Mouse (Mus musculus): ENCODE data around the gene Zfp526.

Gene Zfp526

DNA sequence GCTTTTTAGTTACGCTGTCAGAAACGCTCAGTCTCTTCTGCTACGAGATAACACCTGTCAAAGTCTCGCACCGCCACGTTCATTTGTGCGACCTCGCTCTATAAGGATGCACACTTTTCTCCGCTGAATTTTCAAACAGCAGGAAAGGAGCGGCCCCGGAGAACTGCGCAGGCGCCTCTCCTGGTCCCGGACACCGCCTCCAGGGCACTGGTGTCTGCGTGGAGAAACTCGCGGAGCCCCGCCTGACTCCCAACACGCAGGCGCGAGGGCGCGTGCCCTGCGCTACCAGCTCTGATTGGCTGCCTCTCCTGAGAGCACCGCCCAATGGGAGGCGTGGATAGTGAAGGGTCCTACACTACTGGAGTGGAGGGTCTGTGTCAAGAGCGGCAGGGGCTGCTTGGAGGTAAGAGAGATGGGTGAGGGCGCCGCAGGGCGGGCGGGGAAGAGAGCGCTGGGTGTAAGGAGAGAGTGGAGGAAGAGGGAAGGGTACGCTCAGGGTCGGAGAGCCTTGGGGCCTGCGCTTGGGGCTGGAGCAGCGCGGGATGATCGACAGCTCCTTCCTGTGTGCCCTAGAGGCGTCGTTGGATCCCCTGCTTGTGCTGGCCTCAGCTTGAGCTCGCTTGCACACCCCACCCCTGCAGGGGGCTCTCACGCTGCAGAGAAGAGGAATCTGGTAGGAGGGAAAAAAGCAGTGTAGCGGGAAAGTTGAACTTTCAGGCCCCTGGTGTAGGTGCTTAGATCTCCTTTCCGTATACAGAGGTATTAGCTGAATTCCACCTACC is at the start of gene Zfp526:
Gene Zfp526 (plus strand): TSS at position 324 of the 782 bp plus-strand sequence.
- DNase-seq (ENCODE audit: low spot score), result peak; percentile 94

DNA sequence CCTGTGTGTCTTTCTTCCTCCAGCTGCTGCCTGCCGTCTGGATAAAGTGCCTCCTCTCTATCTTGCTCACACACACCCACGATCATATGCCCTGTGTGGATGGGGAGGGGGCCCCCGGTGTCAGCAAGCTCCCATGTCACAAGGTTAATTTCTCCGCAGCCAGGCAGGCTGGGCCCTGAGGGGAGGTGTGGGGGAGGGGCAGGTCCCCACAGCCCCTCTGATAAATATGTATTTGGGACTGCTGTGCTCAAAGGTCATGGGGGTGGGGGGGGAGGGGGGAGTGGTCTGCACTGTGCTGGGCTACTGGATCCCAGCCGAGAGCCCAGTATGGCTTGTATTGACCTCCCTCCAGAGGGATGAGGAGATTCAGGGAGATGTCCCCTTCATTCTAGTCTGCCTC is 48.6 kb upstream of the Zfp526 start:
- DNase-seq (ENCODE audit: low spot score), result no peak

DNA sequence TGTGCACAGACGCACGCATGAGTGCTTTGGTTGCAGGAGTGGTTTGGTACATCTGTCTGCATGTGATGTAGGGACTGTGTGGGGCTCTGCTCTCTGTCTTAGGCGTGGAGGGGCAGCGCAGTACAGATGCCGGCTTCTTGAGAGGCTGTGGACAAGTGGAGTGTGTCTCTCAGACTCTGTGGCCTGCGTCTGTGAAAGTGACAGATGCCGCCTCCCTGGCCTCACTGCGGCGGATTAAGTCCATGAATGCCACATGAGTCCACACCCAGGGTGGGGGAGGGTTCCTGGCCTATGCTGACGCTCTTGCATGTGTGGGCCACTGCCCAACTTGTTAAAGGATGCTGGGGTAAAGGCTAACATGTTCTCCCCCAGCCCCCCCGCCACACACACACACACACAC is 46.9 kb upstream of the Zfp526 start:
- no peak for DNase-seq (ENCODE audit: low spot score)

DNA sequence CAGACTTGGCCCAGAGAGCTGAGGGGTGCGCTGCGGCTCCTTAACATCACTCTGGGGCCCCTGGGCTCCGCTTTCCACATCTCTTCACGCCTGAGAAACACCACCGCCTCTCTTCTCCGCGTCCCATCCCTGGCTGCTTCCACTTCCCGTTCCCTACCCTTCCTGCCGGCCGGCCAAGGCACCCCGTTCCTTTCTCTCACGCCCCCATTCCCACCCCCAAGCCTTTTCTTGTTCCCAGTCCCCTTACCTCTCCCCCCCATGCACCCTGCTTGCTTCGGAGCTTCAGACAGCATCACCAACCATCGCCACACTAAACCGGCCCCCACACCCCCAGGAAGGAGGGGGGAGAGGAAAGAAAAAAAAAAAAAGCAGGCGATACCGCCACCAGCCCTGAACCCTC is 42.9 kb upstream of the Zfp526 start:
- DNase-seq (ENCODE audit: low spot score), result no peak

DNA sequence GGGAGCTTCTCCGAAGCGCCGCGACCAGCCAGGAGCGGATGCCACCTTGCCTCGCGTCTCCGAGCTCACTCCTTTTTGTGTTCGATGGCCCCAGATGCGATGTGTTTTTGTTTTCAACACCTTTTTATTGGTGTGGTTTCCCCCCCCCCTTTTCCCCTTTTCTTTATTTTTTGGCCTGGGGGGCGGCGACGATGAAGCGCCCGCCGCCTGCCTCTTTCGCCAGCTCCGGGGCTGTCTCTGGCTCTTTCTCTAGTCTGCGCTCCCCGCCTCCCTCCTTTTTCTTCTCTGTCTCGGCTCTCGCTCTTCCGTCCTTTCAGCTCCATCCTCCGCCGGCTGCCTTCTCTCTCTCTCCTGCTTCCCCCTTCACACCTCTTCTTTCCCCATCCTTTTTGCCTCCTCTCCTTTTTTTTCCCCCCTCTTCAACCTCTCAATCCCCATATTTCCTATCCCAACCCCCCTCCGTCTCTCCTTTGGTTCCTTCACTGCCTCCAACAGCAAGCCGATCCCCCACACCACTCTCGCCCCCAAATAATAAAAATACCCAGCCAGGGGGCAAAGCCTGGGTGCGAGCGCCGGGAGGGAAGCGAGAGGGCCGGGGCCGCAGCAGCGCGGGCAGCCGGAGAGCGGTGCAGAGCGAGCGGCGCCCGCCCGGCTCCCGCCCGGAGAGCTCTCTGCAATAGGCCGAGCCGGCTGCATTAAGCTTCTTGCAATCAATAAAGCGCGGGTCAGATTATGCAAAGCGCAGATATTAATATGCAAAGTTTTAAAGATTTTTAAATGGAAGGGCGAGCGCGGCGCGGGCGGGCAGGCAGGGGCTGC is 42.2 kb upstream of the Zfp526 start:
- no peak for DNase-seq (ENCODE audit: low spot score)

DNA sequence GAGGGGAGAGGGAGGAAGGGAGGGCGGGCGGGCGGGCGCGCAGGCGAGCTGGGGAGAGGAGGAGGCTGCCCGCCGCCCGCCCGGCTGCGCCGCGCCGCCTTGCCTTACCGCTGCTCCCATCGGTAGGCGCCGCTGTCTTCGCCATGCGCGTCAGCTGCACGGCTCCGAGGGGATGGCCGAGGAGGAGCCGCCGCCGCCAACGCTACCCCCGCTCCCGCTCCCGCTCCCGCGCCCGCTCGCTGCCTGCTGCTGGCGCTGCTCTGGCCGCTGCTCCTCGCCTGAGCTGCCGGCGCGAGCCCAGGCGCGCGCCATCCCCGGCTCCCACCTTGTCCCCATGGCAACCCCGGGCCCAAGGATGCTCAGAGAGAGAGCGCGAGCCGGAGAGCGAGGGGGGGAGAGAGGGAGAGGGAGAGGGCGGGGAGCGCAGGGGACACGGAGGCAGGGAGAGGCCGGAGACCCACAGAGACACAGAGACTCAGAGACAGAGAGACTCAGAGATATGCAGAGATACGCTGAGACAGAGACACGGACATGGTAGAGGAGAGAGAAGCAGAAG is 41.5 kb upstream of the Zfp526 start, which contains the start of gene Pou2f2:
Gene Pou2f2 (minus strand): TSS at position 121 of the 556 bp plus-strand sequence.
- DNase-seq (ENCODE audit: low spot score), result no peak

DNA sequence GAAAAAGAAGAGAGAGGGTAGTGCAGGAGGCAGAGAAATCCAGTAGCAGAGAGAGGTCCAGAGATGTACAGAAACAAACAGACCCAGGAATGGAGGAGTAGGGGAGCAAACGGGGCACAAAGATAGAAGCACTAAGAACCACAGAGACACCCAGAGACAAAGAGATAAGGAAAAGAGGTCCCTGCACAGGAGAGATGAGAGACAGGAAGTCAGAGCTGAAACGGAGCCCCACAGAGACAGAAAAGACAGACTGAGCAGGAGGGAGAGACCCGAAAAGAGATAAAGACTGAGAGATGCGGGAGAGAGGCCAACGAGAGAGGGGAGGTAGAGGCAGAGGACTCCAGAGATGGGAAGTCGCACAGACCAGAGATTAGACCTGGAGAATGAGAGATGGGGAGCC is 40.7 kb upstream of the Zfp526 start:
- DNase-seq (ENCODE audit: low spot score), result no peak

DNA sequence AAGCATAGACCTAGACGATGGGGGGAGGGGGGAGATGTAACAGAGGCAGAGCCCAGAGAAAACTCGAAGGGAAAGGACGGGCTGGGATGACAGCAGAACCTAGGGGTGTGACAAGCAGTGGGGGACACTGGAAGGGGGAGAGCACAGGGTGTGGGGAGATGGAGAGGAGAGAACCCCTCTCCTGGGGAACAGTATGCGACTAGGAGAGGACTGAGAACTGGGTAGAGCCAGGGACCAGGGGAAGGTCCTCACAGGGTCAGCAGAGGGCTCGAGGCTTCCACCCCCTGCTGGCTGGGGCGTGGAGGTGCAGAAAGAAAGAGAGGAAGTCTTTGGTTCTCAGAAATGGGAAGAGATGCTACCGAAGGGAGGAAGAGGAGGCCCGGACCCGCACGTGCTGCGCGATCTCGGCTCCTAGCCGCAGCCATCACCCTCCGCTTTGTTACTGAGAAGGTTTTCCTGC is 39.9 kb upstream of the Zfp526 start:
- DNase-seq (ENCODE audit: low spot score), result no peak

DNA sequence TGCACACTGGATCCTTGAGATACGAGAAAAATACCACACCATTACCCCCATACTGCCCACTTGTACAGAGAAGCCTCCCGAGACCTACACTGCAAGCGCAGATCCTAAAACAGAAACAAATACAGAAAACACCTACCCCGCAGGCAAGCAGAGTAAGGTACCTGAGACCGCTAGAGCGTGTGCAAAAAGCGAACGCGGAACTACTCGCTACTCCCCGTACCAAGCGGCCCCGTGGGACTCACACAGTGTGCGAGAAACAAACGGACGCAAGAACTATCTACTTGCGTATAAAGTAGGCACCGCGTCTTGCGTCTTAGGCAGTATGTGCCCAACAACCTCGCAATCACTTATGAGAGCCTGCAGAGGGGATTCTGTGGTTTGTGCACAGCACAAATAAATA is 39.4 kb upstream of the Zfp526 start:
- DNase-seq (ENCODE audit: low spot score), result no peak

DNA sequence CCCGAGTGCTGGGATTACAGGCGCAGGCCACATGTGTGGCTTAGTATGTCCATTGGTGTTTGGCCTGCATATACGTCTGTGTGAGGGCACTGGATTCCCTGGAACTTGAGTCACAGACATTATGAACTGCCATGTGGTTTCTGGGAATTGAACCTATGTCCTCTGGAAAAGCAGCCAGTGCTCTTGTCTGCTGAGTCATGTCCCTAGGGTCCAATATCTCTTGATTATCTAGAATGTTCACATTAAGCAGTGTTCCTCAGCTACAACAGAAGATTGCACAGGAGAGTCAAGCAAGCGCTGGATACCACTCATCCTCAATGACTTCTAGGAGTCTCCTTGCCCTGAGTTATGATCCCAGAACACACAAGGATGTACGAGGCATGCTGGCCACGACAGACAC is 37.1 kb upstream of the Zfp526 start:
- no peak for DNase-seq (ENCODE audit: low spot score)

DNA sequence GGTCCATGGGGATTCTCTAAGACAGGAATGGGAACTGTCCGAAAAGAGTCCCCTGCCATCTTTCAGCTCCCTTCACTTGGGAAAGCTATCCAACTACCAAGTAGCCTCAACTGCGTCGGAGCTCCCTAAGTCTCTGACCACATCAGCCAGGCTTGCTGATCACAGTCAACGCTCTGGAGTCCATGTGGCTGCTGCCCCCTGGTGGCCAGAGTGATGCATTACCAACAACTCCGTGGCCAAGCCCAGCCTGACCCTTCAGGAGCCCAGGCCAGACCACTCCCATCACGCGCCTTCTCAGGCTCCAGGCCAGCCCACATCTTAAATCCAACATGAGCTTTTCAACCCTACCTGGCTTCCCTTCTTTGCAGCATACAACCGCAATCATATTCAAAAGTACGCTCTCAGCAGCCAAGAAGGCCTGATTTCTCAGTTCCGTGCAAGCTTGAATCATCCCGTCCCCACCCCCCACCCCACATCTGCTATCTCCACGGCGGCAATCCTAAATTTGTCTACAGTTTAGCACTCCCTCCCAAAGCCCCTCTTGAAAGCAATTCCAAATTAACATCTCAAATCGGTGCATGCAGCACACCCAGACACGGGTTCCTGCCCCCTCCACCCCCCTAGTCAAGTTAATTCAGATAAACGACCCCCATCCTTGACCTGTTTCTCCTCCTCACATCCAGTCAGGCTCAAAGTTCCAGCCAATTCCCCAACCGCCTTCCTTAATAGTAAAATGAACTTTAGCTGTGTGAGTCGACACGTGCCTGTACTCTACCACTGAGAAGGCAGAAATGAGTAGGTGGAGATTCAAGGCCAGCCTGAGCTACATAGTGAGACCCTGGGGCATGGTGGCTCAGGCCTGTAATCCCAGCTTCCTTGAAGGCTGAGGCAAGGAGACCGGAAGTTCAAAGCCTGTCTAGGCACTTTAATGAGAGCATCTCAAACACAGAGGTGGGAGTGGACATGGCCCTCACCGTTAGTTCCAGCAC is 33.3 kb upstream of the Zfp526 start:
- peak; percentile 77 for DNase-seq (ENCODE audit: low spot score)

DNA sequence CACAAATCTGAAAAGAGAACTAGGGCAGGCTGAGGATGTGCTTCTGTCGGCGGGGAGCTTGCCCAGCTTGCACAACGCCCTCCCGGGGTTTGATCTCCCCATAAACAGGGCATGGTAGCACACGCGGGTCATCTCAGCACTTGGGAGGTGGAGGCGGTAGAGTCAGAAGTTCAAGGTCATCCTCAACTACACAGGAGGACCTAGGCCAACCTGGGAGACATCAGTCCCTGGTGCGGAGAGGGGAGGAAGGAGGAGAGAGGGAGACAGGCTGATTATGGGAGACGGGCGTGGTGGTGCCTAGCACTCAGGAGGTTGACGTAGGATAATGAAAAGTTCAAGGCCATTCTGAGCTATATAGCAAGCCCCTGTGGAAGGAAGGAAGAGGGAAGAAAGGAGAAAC is 30.4 kb upstream of the Zfp526 start:
- no peak for DNase-seq (ENCODE audit: low spot score)

DNA sequence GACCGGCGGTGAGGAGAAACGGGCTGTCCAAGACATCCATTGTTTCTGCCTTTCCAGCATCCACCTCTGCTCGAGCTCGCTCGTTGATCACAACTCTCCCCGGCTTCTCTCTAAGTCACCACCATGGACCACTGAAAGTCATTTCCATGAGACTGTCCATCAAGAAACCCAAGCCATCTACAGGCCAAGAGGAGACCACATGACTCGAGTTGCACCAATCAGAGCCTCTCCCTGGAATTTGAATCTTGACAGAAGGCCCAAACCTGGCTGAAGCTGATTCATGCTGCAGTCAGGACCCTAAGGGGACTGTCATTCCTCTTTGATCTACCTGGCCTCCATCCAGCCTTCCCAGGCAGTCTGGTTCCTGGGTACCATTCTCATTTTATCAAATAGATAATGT is 29.1 kb upstream of the Zfp526 start:
- no peak for DNase-seq (ENCODE audit: low spot score)

DNA sequence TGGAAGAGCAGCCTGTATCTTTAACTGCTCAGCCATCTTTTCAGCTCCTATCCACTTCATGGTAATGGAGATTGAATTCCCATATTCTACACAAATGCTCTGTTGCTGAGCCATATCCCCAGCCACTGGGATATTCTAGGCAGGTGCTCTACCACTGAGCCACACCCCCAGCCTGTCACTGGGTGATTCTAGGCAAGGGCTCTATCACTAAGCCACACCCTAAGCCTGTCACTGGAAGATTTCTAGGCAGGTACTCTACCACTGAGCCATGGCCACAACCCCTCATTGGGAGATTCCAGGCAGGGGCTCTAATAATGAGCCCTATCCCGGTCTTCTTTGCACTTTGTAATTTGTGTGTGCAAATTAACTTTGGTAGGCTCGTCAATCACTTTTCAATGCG is 26.1 kb upstream of the Zfp526 start:
- no peak for DNase-seq (ENCODE audit: low spot score)

DNA sequence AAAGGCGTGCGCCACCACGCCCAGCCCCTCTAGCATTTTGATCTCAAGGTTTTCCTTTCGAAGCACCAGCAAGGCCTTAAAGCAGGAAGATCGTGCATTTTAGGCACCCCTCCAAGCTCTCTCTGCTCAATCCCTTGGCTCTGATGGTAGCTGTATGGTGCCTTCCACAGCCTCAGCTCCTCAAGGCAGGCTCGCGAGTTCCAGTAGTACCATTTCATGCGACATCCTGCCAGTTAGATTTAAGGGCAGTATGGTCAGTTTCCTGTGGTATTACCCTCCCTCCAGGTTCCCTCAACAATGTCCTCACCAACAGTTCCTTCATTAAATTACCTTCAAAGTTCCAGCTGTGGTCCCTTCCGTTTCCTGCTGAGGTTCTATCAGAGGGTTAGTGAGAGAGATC is 25.1 kb upstream of the Zfp526 start:
- no peak for DNase-seq (ENCODE audit: low spot score)

DNA sequence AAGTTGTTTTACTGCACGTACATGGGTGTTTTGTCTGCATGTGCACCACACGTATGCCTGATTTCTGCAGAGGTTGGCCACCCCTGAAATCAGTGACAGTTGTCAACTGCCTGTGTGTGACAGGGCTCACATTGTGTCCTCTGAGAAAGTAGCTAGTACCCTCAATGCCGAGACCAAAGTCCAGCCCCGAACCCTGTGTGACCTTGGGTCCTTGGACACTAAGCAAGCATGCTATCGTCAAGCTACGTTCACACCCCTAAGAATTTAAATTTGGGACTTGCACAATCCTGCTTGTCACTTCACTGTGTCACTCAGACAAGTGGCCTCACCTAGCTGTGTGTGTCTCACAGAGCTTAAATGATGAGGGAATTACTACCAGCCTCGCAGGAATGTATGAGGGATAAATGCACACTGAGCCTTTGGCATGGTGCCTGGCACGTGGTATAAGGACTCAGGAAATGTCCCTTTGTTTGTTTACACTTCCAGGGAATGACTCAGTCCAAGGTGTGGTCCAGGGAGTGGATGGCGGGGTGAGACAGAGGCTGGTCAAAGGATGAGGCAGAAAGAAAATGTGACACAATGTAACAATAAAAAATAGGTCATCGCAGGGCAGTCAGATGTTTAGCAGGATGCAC is 23.7 kb upstream of the Zfp526 start:
- no peak for DNase-seq (ENCODE audit: low spot score)

DNA sequence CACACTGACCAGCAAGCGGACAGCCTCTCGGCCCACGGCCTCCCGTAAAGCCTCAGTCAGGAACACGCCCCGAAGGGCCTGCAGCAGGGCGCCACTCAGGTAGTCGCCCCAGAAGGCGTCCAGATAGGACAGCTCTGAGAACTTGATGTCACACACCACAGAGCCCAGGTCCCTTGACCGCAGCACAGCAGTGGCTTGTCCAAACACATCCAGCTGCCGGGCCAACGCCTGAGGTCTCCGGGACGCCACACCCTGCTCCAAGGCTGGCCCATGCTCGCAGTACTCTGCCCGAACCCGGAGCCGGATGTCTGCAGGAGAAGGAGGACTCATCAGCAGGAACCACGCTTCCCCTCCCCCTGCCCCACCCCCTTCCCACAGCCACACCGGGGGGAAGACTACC is 17.6 kb upstream of the Zfp526 start:
- DNase-seq (ENCODE audit: low spot score), result no peak

DNA sequence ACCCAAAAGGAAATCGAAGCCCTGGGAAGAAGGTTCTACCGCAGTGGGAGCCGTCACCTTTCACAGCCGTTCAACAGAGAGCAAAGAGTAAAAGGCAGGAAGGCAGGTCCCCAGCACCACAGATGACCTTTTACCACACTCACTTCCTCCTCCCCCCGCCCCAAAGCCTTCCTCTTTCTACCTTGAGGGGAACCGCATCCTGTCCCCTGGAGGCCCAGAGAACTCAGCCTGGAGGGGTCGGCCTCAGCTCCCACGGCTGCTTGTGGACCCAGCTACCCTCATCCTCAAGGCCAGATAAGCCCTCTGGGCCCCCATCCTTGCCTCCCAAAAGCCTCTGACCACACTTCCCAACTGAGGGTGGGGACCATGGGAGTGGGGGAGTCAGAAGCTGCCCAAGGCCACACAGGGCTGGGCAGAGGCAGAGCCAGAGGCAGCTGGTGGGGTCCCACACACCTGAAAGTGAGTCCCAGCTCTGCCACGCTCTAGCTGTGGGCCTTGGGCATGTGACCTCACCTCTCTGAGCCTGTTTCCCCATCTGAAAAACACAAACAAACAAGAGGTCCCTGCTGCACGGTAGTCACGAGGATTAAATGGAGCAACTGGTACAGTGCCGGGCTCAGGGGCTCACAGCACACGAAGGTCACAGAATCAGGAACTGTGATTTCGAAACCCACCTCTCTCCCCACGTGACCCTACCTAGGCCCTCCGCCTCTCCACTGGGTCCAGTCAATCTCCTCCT is 15.7 kb upstream of the Zfp526 start:
- DNase-seq (ENCODE audit: low spot score), result no peak

DNA sequence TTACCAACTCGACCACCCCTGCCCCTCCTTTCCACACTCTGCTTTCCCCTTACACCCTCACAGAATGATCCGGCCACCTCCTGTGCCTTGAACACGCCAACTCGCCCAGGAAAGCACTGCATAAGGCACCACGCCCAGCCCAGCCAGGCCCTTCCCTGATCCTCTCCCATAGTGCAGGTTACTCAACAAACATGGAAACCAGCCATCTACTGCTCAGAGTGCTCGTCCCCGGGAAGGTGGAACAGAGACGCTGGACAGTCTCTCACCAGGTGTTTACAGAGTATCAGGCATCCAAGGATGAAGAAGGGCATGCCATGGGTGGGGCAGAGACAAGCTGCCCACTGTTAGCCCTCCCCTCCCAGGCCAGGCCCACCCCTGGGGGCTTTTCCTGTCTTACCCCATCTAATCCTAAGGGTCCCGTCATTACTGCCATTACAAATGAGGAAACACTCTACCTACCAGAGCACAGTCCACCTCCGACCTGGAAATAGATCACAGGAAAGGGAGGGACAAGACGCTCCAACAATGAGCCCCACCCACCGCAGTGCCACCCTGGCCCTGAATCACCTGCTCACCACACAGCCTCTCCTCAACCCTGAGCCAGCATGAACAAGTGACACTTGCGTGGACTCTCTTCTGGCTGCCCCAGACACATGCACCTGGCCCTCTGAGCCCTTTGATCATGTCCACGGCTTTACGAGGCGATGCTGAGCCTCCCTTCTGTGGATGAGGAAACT is 15.0 kb upstream of the Zfp526 start:
- DNase-seq (ENCODE audit: low spot score), result no peak

DNA sequence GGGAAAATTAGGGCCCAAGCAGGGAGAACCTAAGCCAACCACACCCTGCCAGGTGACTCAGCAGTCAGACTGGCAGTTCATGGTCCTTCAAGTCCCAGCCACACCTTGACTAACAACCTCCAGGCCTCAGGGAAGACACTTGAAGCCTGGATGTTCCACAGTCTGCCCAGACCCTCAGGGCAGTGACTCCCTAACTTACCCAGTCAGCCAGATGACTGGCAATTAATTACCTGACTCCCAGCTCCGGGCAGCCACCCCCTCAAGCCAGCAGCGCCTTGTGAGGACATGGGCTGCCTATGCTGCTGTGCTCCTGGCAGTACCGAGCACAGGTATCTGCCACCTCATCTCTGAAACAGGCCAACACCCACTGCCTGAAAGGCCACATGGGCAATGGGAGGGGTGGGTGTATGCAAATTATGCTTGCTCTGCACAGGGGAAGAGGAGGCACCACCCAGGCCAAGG is 12.0 kb upstream of the Zfp526 start:
- DNase-seq (ENCODE audit: low spot score), result no peak
